Comparison of ENCODE assay signal across 8 mouse cellular contexts in the genomic region with DNA sequence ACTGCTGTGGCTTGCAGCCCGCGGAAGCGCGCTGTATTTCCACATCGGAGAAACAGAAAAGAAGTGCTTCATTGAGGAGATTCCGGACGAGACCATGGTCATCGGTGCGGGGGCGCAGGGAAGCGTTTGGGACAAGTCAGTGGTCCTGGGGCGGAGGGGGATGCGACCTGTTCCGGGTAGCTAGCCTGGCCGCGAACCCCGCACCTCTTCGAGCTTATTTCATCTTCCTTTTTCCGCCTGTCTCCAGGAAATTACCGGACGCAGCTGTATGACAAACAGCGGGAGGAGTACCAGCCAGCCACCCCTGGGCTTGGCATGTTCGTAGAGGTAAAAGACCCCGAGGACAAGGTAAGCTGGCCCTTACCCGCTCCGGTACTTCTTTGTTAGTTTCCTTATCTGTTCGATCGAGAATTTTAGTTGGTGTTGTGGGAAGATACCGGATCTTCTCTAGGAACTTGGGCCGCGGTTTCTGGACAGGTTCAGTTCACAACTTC. TPM values are rescaled to one million over a fixed set of nuclear protein-coding genes. Genes with fewer than 3 reads are reported as not detected.
DNase-seq lines count a peak whose midpoint lies in the region; ATAC-seq and TF ChIP-seq lines count a peak whose summit lies in the region.

No protein-coding gene starts in this region.

- TF ChIP-seq RAD21 in CH12.LX (IDR thresholded peaks at IDR 0.05; ENCODE audit: low read depth, low read length) = no peak

- peaks cover 22% of the 10 kb centered on the region for H3K79me2 ChIP-seq in CH12.LX (replicated peaks; ENCODE audit: control insufficient read depth, extremely low read depth, insufficient read depth, poor library complexity, severe bottlenecking)

- peaks cover 8% of the 10 kb centered on the region for H3K4me1 ChIP-seq in heart, embryonic 11.5 days (ENCODE audit: control insufficient read depth, insufficient read depth, low read length)
- peaks cover 7 to 22% of the 10 kb centered on the region in 2 experiments; a peak in 3 of 4 replicates for H3K4me1 ChIP-seq in CH12.LX (ENCODE audit: control insufficient read depth in 1 of 2, insufficient read depth in 2 of 2)
- H3K4me1 ChIP-seq in forebrain, embryonic 14.5 days (ENCODE audit: control insufficient read depth, insufficient read depth, low read length) = peaks cover 5% of the 10 kb centered on the region
- H3K4me1 ChIP-seq in liver, postnatal 0 days (ENCODE audit: insufficient read depth) = peaks cover 8% of the 10 kb centered on the region; the same call in 1 of the 2 replicates

- in situ Hi-C loops in CH12.LX (cut with MboI; ENCODE audit: low pct_ligation_motif_present, low pct_unique_long_range_greater_than_20kb, low sequenced_read_pairs) = no loop called here

- no peaks in the 10 kb centered on the region for H3K9me3 ChIP-seq in heart, embryonic 11.5 days (replicated peaks; ENCODE audit: control insufficient read depth, low read length)
- H3K9me3 ChIP-seq in CH12.LX (replicated peaks; ENCODE audit: low read length) = peaks cover 2% of the 10 kb centered on the region
- no peaks in the 10 kb centered on the region for H3K9me3 ChIP-seq in forebrain, embryonic 14.5 days (replicated peaks; ENCODE audit: control insufficient read depth, low read length)
- no peaks in the 10 kb centered on the region for H3K9me3 ChIP-seq in liver, postnatal 0 days (ENCODE audit: low read length)

- no peak for TF ChIP-seq CTCF in CH12.LX (conservative IDR thresholded peaks at IDR 0.05 in 1 of 2, IDR thresholded peaks at IDR 0.05 in 1 of 2; ENCODE audit: low read depth in 2 of 2, low read length in 2 of 2)
- TF ChIP-seq CTCF in liver, postnatal 0 days (IDR thresholded peaks at IDR 0.05; ENCODE audit: low read depth) = no peak

- under 1% methylated on average over 31 of the region's 31 CpGs for WGBS in heart, embryonic 11.5 days (ENCODE audit: insufficient replicate concordance)
- WGBS in forebrain, embryonic 14.5 days = under 1% methylated on average over 31 of the region's 31 CpGs
- under 1% methylated on average over 31 of the region's 31 CpGs for WGBS in liver, postnatal 0 days (ENCODE audit: insufficient replicate concordance)

- ATAC-seq in heart, embryonic 11.5 days (replicated peaks; ENCODE audit: insufficient number of reproducible peaks, low FRiP score, low TSS enrichment) = peak; percentile 42; the same call in 1 of the 2 replicates
- peak; percentile 64; the same call in 1 of the 2 replicates for ATAC-seq in forebrain, embryonic 14.5 days
- peak; percentile 55 for ATAC-seq in liver, postnatal 0 days

- peak overlapping the region; percentile 89 for H3K4me3 ChIP-seq in heart, embryonic 11.5 days (ENCODE audit: low read depth, low read length)
- H3K4me3 ChIP-seq in CH12.LX (replicated peaks in 1 of 3; ENCODE audit: low read depth in 2 of 3, low read length in 2 of 3, poor library complexity in 1 of 3) = peak overlapping the region; percentile 78 to 95 (median 81)
- peak overlapping the region; percentile 79 for H3K4me3 ChIP-seq in forebrain, embryonic 14.5 days (ENCODE audit: low read depth, low read length)
- H3K4me3 ChIP-seq in liver, postnatal 0 days (ENCODE audit: low read depth, low read length) = peak overlapping the region; percentile 90

- TF ChIP-seq POLR2A in CH12.LX (IDR thresholded peaks at IDR 0.05; ENCODE audit: low read depth, low read length) = no peak

- no peak for DNase-seq in heart, adult 18-20 months
- no peak for DNase-seq in CH12.LX (ENCODE audit: extremely low read depth)
- DNase-seq in forebrain, embryonic 14.5 days (ENCODE audit: low spot score) = no peak
- no peak for DNase-seq in liver, postnatal 0 days
- DNase-seq in adrenal gland, postnatal 14 days = no peak
- DNase-seq in ovary, postnatal 14 days (ENCODE audit: low spot score) = no peak
- DNase-seq in testis, postnatal 10 days (ENCODE audit: low spot score) = no peak

- H3K36me3 ChIP-seq in heart, embryonic 11.5 days (ENCODE audit: control insufficient read depth, insufficient read depth, low read length) = peaks cover 24% of the 10 kb centered on the region
- H3K36me3 ChIP-seq in CH12.LX (replicated peaks in 1 of 2; ENCODE audit: control insufficient read depth in 1 of 2, insufficient read depth in 1 of 2, low read length in 1 of 2) = peaks cover 32 to 36% of the 10 kb centered on the region in 2 experiments
- peaks cover 38% of the 10 kb centered on the region for H3K36me3 ChIP-seq in forebrain, embryonic 14.5 days (ENCODE audit: control insufficient read depth, insufficient read depth, low read length)
- peaks cover 29% of the 10 kb centered on the region for H3K36me3 ChIP-seq in liver, postnatal 0 days (replicated peaks; ENCODE audit: insufficient read depth, low read length)

- H3K27me3 ChIP-seq in heart, embryonic 11.5 days (ENCODE audit: control insufficient read depth, insufficient read depth, low read length) = no peaks in the 10 kb centered on the region
- H3K27me3 ChIP-seq in CH12.LX (replicated peaks) = peaks cover 8% of the 10 kb centered on the region
- no peaks in the 10 kb centered on the region for H3K27me3 ChIP-seq in forebrain, embryonic 14.5 days (replicated peaks; ENCODE audit: control insufficient read depth, insufficient read depth, low read length)
- no peaks in the 10 kb centered on the region for H3K27me3 ChIP-seq in liver, postnatal 0 days (ENCODE audit: insufficient read depth, low read length)

- H3K9ac ChIP-seq in heart, embryonic 11.5 days (ENCODE audit: low read depth, low read length) = peak overlapping the region; percentile 90
- H3K9ac ChIP-seq in CH12.LX (ENCODE audit: insufficient read depth, low read depth) = peak overlapping the region; percentile 70
- peak overlapping the region; percentile 90 for H3K9ac ChIP-seq in forebrain, embryonic 14.5 days (ENCODE audit: low read length)
- peak overlapping the region; percentile 85 for H3K9ac ChIP-seq in liver, postnatal 0 days (replicated peaks)

- dilution Hi-C loops in CH12.LX (cut with MboI; ENCODE audit: extremely low pct_ligation_motif_present, extremely low pct_unique_long_range_greater_than_20kb, low sequenced_read_pairs) = no loop called here

- peak overlapping the region; percentile 77 for H3K4me2 ChIP-seq in heart, embryonic 11.5 days
- H3K4me2 ChIP-seq in CH12.LX (ENCODE audit: insufficient read depth, low read depth, poor library complexity, severe bottlenecking) = peak overlapping the region; percentile 91
- H3K4me2 ChIP-seq in forebrain, embryonic 14.5 days (ENCODE audit: low read length) = peak overlapping the region; percentile 86
- peak overlapping the region; percentile 85 for H3K4me2 ChIP-seq in liver, postnatal 0 days (ENCODE audit: low read depth, low read length)

- TF ChIP-seq EP300 in CH12.LX (IDR thresholded peaks at IDR 0.05; ENCODE audit: low read length) = no peak
- TF ChIP-seq EP300 in liver, postnatal 0 days (IDR thresholded peaks at IDR 0.05; ENCODE audit: low read depth) = no peak

- peak overlapping the region; percentile 52; the same call in 1 of the 2 replicates for H3K27ac ChIP-seq in heart, embryonic 11.5 days (ENCODE audit: low read depth, low read length)
- H3K27ac ChIP-seq in CH12.LX (ENCODE audit: insufficient read depth, low read depth) = no peak overlapping the region
- H3K27ac ChIP-seq in forebrain, embryonic 14.5 days (ENCODE audit: low read depth, low read length) = 0 out of 2 replicates have a peak overlapping the region, but pooled peaks have one; percentile 21
- peak overlapping the region; percentile 61 for H3K27ac ChIP-seq in liver, postnatal 0 days (ENCODE audit: low read depth)

RNA-seq across cellular contexts. Expression of gene B4galt7, which starts 6.4 kb away (rescaled TPM):
- polyA plus RNA-seq in heart, embryonic 11.5 days (2014; fragmentation: Nextera tagmentation; extraction: Ambion mirVana) = 15.8 and 18.8 TPM in 2 replicates
- 1 to 10 TPM; 8.3 to 9.4 TPM for total RNA-seq in heart, adult 18-20 months (2021)
- total RNA-seq in CH12.LX (2012; rRNA removed) = 10.3 and 11.7 TPM in 2 replicates
- total RNA-seq in CH12.LX (2014; rRNA removed) = 11.0 TPM in 2 replicates
- 8.5 and 8.7 TPM in 2 replicates for polyA plus RNA-seq in CH12.LX (2012; ENCODE audit: insufficient read length, low read depth)
- polyA plus RNA-seq in forebrain, embryonic 14.5 days (2014; fragmentation: Nextera tagmentation; extraction: Ambion mirVana) = 10.4 and 12.2 TPM in 2 replicates
- 5.4 and 6.4 TPM in 2 replicates for polyA plus RNA-seq in liver, postnatal 0 days (2015; fragmentation: Nextera tagmentation; extraction: Ambion mirVana)
- 11.6 and 15.4 TPM in 2 replicates for total RNA-seq in adrenal gland, postnatal 14 days (2021)

RNA-seq across cellular contexts. Expression of gene Tmed9, which starts 19.8 kb away (rescaled TPM):
- polyA plus RNA-seq in heart, embryonic 11.5 days (2014; fragmentation: Nextera tagmentation; extraction: Ambion mirVana) = 58.5 and 63.3 TPM in 2 replicates
- total RNA-seq in heart, adult 18-20 months (2021) = 100 to 1,000 TPM in 1 of 2 experiments, 10 to 100 TPM in 1; 87.3 to 109 TPM
- total RNA-seq in CH12.LX (2012; rRNA removed) = 196 and 222 TPM in 2 replicates
- 88.1 and 88.2 TPM in 2 replicates for total RNA-seq in CH12.LX (2014; rRNA removed)
- polyA plus RNA-seq in CH12.LX (2012; ENCODE audit: insufficient read length, low read depth) = 194 and 197 TPM in 2 replicates
- polyA plus RNA-seq in forebrain, embryonic 14.5 days (2014; fragmentation: Nextera tagmentation; extraction: Ambion mirVana) = 66.6 and 70.4 TPM in 2 replicates
- 45.1 and 46.6 TPM in 2 replicates for polyA plus RNA-seq in liver, postnatal 0 days (2015; fragmentation: Nextera tagmentation; extraction: Ambion mirVana)
- total RNA-seq in adrenal gland, postnatal 14 days (2021) = 145 and 156 TPM in 2 replicates

RNA-seq across cellular contexts. Expression of gene Fam193b, which starts 22.4 kb away (rescaled TPM):
- 19.1 and 21.9 TPM in 2 replicates for polyA plus RNA-seq in heart, embryonic 11.5 days (2014; fragmentation: Nextera tagmentation; extraction: Ambion mirVana)
- total RNA-seq in heart, adult 18-20 months (2021) = 10 to 100 TPM; 11.7 to 14.3 TPM
- total RNA-seq in CH12.LX (2012; rRNA removed) (17.9 and 18.6 TPM in 2 replicates), CH12.LX (2014; rRNA removed) (9.2 and 9.4 TPM in 2 replicates)
- 22.0 and 22.4 TPM in 2 replicates for polyA plus RNA-seq in CH12.LX (2012; ENCODE audit: insufficient read length, low read depth)
- 34.3 and 42.5 TPM in 2 replicates for polyA plus RNA-seq in forebrain, embryonic 14.5 days (2014; fragmentation: Nextera tagmentation; extraction: Ambion mirVana)
- polyA plus RNA-seq in liver, postnatal 0 days (2015; fragmentation: Nextera tagmentation; extraction: Ambion mirVana) = 5.0 and 5.3 TPM in 2 replicates
- total RNA-seq in adrenal gland, postnatal 14 days (2021) = 42.5 and 50.2 TPM in 2 replicates

RNA-seq across cellular contexts. Expression of gene Caml, which starts 29.5 kb away (rescaled TPM):
- 36.4 and 38.4 TPM in 2 replicates for polyA plus RNA-seq in heart, embryonic 11.5 days (2014; fragmentation: Nextera tagmentation; extraction: Ambion mirVana)
- 10 to 100 TPM; 11.6 to 11.7 TPM for total RNA-seq in heart, adult 18-20 months (2021)
- total RNA-seq in CH12.LX (2012; rRNA removed) (29.9 and 41.0 TPM in 2 replicates), CH12.LX (2014; rRNA removed) (49.9 and 52.9 TPM in 2 replicates)
- 38.2 and 41.6 TPM in 2 replicates for polyA plus RNA-seq in CH12.LX (2012; ENCODE audit: insufficient read length, low read depth)
- polyA plus RNA-seq in forebrain, embryonic 14.5 days (2014; fragmentation: Nextera tagmentation; extraction: Ambion mirVana) = 92.9 and 105 TPM in 2 replicates
- 16.2 and 16.7 TPM in 2 replicates for polyA plus RNA-seq in liver, postnatal 0 days (2015; fragmentation: Nextera tagmentation; extraction: Ambion mirVana)
- total RNA-seq in adrenal gland, postnatal 14 days (2021) = 25.4 and 27.9 TPM in 2 replicates

RNA-seq across cellular contexts. Expression of gene Ddx46, which starts 41.5 kb away (rescaled TPM):
- 32.4 and 34.2 TPM in 2 replicates for polyA plus RNA-seq in heart, embryonic 11.5 days (2014; fragmentation: Nextera tagmentation; extraction: Ambion mirVana)
- 10 to 100 TPM; 19.2 to 22.3 TPM for total RNA-seq in heart, adult 18-20 months (2021)
- total RNA-seq in CH12.LX (2012; rRNA removed) (36.1 and 46.3 TPM in 2 replicates), CH12.LX (2014; rRNA removed) (35.4 and 37.4 TPM in 2 replicates)
- 99.8 and 103 TPM in 2 replicates for polyA plus RNA-seq in CH12.LX (2012; ENCODE audit: insufficient read length, low read depth)
- 25.4 and 29.9 TPM in 2 replicates for polyA plus RNA-seq in forebrain, embryonic 14.5 days (2014; fragmentation: Nextera tagmentation; extraction: Ambion mirVana)
- polyA plus RNA-seq in liver, postnatal 0 days (2015; fragmentation: Nextera tagmentation; extraction: Ambion mirVana) = 9.8 and 11.7 TPM in 2 replicates
- total RNA-seq in adrenal gland, postnatal 14 days (2021) = 35.1 and 41.8 TPM in 2 replicates
